Mouse (Mus musculus) brain, embryonic 14.5 days (tissue): Measurements from ENCODE around the gene Gas6. TPM values are rescaled to one million over a fixed set of nuclear protein-coding genes. Genes with fewer than 3 reads are reported as not detected.

Experiments
- DNase-seq: peaks from one replicate; pipeline ENCODE4 v3.0.0-alpha.2; 2011; ENCODE audit warnings: low read depth
- CTCF ChIP-seq: fragments of 200-500 bp; IDR thresholded peaks from 2 replicates; pipeline ENCODE4 v1.5.1; 2012; ENCODE audit warnings: inconsistent platforms, mild to moderate bottlenecking, moderate library complexity, borderline replicate concordance; ENCODE audit not compliant: insufficient read depth, insufficient read length; ENCODE audit errors: extremely low read depth
- POLR2A ChIP-seq: fragments of 200-500 bp; IDR thresholded peaks from 2 replicates; pipeline ENCODE4 v1.6.1; 2012; ENCODE audit warnings: mild to moderate bottlenecking, inconsistent platforms, borderline replicate concordance; ENCODE audit not compliant: poor library complexity, insufficient read depth, insufficient read length, severe bottlenecking; ENCODE audit errors: extremely low read depth
- polyA plus RNA-seq: library from polyadenylated mRNA; depleted of rRNA; stranded (reverse); fragments of >200 nt; gene quantifications from 2 replicates; pipeline ENCODE4 v1.2.3, GENCODE M21; 2012

The Gas6 gene
- polyA plus RNA-seq, 1 experiment: 36.6 TPM

GRCm38 (mm10) chr8:13504894-13505674 lies 10.8 kb upstream of the Gas6 start:
- DNase-seq: no peak
- TF ChIP-seq CTCF (no peak), POLR2A (no peak)

GRCm38 (mm10) chr8:13503936-13504606 lies 9.8 kb upstream of the Gas6 start:
- no peak for TF ChIP-seq POLR2A
- no peak for TF ChIP-seq CTCF
- DNase-seq: no peak

GRCm38 (mm10) chr8:13501221-13501620 lies 6.9 kb upstream of the Gas6 start:
- TF ChIP-seq CTCF (no peak), POLR2A (no peak)
- DNase-seq: no peak

GRCm38 (mm10) chr8:13493011-13493410 lies 1.3 kb downstream of the Gas6 start:
- no peak for TF ChIP-seq CTCF
- TF ChIP-seq POLR2A: no peak
- peak; percentile 25 for DNase-seq

GRCm38 (mm10) chr8:13492198-13492995 lies 1.9 kb downstream of the Gas6 start:
- DNase-seq: peak; percentile 40
- TF ChIP-seq CTCF (no peak), POLR2A (no peak)

- TF ChIP-seq CTCF (no peak), POLR2A (no peak)
- no peak for DNase-seq
Observed at GRCm38 (mm10) chr8:13491491-13492010, 2.7 kb downstream of the Gas6 start.

GRCm38 (mm10) chr8:13489986-13490910 lies 4.0 kb downstream of the Gas6 start:
- peak; percentile 61 for DNase-seq
- TF ChIP-seq CTCF (no peak), POLR2A (no peak)

GRCm38 (mm10) chr8:13489351-13489750 lies 4.9 kb downstream of the Gas6 start:
- TF ChIP-seq CTCF: no peak
- TF ChIP-seq POLR2A: no peak
- DNase-seq: no peak

- TF ChIP-seq POLR2A (no peak), CTCF (no peak)
- no peak for DNase-seq
Observed at GRCm38 (mm10) chr8:13483191-13483590, 11.1 kb downstream of the Gas6 start.

- no peak for TF ChIP-seq POLR2A
- no peak for DNase-seq
Observed at GRCm38 (mm10) chr8:13482101-13482801, 12.0 kb downstream of the Gas6 start.
